Mouse (Mus musculus): ENCODE data around the gene Cptp.

The Cptp gene

DNA sequence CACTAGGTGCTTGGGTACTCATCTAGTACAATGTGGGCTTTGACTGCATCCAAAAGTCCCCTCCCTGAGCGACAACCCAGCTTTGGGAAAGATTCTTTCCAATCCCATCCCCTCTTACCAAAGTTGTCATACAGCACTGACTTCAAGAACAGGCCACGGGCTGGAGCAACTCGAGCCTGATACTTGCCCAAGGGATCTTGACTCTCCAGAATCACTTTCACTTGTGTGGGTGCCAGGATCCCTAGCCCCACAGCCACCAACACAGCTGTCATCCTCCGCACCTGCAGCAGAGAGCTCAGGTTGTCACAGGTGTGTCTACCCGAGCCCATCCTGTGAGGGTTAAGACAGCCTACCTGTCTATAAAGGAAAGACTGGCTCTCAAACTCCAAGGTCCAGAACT is 20.1 kb upstream of the Cptp start:
- DNase-seq (ENCODE audit: inconsistent age in 2 of 2, low spot score in 1 of 2): no peak

DNA sequence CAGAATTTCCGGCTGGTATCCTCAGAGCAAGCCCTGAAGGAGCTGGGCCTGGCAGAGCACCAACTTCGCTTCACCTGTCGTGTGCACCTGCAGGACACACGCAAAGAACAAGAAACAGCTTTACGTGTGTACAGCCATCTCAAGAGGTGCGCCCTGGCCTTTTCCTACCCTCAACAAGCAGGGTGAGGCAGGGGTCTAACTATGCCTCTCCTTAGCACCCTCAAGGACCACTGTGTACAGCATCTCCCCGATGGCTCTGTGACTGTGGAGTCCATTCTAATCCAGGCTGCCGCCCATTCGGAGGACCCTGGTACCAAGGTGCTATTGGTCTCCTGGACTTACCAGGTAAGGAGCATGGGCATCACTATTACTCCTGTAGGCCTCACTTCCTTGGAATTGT is 18.9 kb upstream of the Cptp start:
- no peak for DNase-seq (ENCODE audit: inconsistent age in 2 of 2, low spot score in 1 of 2)

DNA sequence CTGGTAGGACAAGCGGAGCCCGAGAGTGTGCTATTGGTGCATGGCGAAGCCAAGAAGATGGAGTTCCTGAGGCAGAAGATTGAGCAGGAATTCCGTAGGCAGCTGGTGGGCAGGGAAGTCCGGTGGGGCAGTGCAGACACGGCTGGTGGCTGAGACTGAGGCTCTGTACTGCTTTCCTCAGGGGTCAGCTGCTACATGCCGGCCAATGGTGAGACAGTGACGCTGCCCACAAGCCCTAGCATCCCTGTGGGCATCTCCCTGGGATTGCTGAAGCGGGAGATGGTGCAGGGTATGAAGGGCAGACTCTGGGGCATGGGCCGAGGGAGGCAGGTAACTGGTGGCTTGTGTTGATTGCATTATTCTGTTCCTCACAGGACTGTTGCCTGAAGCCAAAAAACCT is 18.4 kb upstream of the Cptp start:
- DNase-seq (ENCODE audit: inconsistent age in 2 of 2, low spot score in 1 of 2): no peak

DNA sequence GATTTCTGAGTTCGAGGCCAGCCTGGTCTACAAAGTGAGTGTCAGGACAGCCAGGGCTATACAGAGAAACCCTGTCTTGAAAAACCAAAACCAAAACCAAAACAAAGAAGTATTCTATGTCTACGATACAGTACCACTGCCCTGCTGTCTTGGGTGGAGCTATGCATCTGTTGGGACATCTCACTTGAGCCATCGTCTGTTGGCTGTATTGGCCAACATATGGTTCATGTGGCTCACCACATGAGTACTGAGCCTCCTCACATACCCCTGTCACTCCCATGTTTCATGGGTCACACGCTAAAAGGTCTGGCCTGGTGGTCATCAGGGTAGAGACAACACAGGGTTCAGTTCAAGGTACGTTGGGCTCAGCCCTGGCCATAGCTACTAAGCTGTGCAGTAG is 17.1 kb upstream of the Cptp start:
- no peak for DNase-seq (ENCODE audit: inconsistent age in 2 of 2, low spot score in 1 of 2)

DNA sequence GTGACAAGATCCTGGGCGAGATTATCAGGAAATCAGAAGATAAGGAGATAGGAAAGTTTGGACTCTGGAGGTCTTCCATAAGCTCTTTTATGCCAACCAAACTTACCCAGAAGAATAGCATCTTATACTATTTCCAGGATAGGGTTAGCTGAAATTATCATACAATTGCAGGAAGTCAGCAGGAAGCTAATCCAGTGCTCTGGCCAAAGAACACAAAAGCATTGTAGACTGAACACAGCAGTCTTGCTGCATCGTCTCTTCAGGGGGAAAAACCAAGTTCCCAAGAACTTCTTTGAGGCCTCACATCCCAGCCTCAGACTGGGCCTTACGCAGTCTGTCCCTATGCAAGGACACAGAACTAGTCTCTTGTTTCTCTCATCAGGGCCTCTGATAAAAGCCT is 14.3 kb upstream of the Cptp start:
- DNase-seq (ENCODE audit: inconsistent age in 2 of 2, low spot score in 1 of 2): no peak

DNA sequence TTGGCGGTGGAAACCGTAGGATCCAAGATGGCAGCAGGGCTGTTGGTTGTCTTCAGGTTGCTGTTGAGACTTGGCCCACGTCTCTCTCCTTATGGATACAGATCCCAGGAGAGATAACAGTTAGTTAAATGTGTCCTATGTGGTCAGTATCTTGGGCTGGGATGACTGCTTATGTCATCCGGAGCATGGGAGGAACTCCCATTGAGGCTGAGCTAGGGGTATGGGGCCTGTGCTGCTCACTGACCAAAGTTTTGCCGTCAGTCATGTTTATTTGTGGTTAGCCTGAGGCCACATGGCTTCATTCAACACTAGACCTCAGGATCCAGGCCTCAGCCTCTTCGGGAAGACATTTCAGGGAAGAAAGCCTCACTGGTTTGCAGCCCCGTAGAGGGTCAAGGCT is 2.2 kb upstream of the Cptp start:
- DNase-seq (ENCODE audit: inconsistent age in 2 of 2, low spot score in 1 of 2): no peak

DNA sequence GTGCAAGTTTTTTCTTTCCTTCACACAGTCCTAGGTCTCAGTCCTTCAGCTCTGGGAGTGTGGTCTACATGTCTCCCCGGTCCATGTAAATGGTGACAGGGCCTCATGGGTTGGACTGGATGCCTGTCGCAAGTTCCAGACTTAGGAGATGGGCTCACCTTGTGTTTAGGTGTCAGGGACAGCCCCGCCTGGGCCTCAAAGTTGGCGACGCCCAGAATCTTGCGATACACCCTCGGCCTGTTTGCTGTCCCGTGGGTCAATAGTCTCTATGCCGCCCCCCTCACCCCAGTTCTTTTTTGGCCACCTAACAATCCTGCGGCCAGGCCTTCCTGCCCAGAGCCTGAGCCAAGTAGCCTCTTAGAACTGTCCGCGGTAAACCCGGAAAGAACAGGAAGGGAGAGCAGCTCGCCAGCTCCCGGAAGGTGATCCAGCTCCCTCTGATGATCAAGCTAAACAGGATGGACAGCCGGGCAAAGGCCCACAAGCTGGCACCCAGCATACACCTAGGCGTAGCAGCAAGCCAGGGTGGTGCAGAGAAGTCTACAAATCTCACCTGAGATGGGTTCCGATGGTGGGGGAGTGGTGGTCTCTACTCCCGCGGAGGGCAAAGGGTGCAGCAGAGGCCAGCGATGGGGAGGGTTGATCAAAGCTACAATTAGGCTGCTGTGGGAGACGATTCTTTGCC is 484 bp downstream of the Cptp start:
- DNase-seq (ENCODE audit: inconsistent age in 2 of 2, low spot score in 1 of 2): peak in 1 of 2 experiments; percentile 37

DNA sequence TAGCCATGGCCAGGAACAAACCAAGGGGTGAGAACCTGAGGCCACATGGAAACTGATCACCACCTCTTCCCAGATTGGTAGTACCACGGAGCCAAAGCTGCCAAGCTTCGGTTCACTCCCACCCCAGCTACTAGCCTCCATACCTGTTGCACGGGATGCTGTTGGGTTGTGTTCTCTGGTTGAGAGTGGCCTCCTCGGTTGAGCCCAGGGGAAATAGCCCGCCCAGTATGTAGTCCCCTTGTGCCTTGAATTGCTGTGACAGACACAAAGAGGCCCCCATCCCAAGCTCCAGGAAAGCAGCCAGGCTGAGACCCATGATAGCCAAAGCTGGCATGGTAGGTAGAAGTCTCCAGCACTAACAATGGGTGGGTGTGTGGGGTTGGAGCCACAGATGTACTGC is 6.2 kb downstream of the Cptp start, which contains the start of gene Tas1r3:
Tas1r3 (minus strand) TSS at position 362 of the 400 bp plus-strand sequence.
- DNase-seq (ENCODE audit: inconsistent age in 2 of 2, low spot score in 1 of 2): no peak

DNA sequence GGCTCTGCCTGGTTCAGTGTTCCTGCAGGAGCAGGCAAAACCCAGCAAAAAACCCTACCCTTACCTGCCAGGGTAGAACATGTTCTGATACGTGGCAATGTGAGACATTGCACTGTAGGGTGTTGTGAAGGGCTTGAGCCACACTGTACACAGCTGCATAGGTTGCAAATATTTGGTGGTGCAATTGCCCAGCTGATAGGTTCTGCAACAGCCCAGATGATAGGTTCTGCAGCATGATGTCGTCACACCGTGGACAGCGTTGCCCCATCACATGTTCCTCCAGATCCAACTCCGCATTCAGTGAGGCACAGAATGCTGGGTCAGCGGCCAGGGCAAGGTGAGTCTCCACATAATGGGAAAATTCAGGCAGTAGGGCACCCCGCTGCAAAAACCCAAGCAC is 7.5 kb downstream of the Cptp start:
- peak in 1 of 2 experiments; percentile 36 for DNase-seq (ENCODE audit: inconsistent age in 2 of 2, low spot score in 1 of 2)

DNA sequence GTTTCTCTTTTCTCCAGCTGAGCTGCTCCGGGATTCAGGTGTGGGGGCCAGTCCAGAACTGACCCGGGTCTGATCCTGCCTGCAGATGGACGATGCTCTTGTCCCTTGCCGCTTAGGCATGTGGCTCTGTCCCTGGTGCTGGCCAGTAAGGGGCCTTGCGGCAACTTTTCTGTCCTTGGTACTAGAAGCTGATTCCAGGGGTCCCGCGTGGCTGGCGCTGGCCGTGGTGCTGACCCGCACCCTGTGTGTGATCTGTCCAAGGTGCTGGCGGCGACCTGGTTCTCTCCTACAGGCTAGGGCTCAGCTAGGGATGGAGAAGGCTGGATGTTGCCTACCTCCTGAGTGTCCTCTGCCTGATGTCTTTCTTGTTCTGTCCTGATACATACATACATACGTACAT is 9.9 kb downstream of the Cptp start:
- DNase-seq (ENCODE audit: inconsistent age in 2 of 2, low spot score in 1 of 2): peak; percentile 50 to 69

DNA sequence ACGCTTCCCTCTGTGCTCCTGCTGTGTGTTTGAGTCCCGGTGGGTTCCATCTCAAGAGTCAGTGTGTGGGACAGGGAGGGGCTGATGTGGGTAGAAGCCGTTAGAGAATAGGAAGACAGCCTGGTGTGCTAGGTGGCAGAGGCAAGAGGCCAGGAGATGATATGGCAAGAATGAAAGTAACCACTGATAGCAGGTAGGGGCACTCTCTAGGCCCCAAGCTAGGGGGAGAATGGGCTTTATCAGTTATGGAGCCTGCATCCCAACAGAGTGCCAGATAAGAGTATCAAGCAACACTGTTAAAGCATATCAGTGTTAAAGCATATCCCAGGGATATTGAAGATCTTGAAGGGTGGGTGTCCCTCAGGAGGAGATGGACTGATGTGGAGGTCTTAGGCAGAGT is 12.4 kb downstream of the Cptp start:
- no peak for DNase-seq (ENCODE audit: inconsistent age in 2 of 2, low spot score in 1 of 2)

DNA sequence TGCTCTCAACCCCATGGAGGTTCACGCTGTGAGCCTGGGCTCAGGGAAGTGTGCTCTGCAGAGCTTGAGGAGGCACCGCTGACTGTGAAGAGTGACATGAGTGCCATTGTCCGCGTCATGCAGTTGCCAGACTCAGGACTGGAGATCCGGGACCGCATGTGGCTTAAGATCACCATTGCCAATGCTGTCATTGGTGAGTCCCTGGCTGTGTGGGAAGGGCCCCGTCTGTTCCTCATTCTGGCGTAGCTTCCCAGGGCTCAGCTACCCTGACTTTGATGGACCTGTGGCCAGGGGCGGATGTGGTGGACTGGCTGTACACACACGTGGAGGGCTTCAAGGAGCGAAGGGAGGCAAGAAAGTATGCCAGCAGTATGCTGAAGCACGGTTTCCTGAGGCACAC is 13.2 kb downstream of the Cptp start:
- no peak for DNase-seq (ENCODE audit: inconsistent age in 2 of 2, low spot score in 1 of 2)

DNA sequence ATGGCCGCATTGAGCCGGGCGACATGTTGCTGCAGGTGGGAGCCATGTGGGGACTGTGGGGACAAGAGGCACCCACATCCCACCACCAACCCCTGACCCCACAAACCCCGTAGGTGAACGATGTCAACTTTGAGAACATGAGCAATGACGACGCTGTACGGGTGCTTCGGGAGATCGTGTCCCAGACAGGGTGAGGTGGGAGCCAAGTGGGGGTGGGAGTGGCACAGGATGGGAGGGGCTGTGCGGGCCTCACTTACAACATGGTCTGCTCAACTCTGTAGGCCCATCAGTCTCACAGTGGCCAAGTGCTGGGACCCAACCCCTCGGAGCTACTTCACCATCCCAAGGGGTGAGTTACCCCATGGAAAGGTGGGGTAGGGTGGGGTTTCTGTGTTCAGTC is 14.2 kb downstream of the Cptp start:
- DNase-seq (ENCODE audit: inconsistent age in 2 of 2, low spot score in 1 of 2): no peak

DNA sequence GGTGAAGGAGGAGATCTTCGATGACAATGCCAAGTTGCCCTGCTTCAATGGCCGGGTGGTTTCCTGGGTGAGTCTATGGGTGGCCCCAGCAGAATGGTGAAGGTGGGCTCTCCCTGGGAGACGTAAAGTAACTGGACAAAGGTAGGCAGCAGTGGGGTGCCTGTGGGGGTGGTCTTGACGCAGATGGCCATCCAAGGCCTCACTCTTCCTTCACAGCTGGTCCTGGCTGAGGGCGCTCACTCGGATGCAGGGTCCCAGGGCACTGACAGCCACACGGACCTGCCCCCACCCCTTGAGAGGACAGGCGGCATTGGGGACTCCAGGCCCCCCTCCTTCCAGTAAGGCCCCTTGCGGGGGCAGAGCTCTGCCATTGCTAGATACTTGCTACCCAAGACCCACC is 15.8 kb downstream of the Cptp start:
- no peak for DNase-seq (ENCODE audit: inconsistent age in 2 of 2, low spot score in 1 of 2)

DNA sequence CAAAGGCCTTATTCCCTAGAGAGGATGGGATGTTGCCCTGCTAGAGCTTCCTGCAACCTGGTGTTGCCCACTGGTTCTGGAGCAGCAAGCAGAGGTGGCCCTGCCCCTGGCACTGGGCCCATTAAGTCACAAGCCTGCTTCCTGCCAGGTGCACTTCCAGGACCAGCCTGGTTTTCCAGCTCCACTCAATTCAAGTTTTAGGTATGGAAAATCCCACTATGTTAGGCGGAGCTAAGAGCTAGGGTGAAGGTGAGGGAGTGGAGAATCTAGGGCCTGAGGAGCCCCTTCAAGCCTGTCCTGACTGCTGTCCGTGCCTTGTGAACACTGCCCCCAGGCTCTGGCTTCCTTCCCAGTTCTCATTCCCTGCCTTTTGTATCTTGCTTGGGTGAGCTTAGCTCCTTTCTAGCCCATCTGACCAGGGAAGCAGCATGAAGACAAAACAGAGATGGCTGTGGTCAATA is 17.3 kb downstream of the Cptp start:
- DNase-seq (ENCODE audit: inconsistent age in 2 of 2, low spot score in 1 of 2): peak in 1 of 2 experiments; percentile 67

DNA sequence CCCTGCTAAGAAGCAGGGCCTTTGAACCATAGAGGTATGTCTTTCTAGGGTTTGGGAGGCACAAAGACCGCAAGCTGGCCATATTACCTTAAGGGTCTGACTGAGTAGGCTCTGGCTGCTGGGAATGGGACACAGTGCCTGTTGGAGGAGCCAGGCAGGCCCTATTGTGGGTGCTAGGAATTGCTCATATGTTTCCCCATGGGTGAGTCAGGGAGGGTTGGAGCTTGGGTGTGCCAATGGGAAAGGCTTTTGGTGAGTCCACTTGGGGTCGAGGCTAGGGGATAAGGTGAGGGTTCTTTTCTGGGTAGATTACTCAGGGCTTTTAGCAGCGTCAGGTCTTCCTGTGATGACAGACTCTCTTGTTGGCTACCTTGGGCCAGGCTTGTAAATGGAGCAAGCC is 17.9 kb downstream of the Cptp start:
- peak in 1 of 2 experiments; percentile 86 for DNase-seq (ENCODE audit: inconsistent age in 2 of 2, low spot score in 1 of 2)

DNA sequence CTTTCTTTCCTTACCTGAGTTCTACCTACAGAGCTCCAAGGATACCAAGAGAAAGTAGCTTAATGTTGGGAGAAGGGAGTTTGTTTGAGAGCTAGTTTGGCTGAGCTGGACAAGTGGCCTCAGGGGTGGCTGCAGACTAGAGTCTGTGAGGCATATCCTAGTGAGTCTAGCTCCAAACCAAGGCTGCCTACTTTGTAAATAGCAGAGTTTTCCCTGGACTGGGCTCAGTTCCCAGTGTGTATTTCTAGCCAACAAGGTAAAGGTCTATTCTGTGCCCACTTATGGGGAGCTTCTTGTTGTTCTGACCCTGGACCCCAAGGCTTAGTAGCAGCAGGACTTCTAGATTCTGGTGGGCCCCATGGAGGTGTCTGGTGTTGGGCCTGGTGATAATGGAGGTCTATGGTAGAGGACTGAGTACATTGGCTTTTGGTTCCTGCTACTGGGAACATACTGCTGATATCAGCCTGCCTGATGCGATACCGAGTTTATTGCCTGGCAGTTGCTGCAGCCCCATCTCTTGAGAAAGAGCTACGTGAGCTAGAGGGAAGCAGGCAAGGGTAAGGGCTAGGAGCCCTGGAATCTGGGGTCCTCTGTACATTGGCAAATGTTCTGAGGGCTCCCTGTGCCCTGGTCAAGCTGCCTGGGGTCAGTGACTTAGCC is 19.3 kb downstream of the Cptp start:
- no peak for DNase-seq (ENCODE audit: inconsistent age in 2 of 2, low spot score in 1 of 2)

DNA sequence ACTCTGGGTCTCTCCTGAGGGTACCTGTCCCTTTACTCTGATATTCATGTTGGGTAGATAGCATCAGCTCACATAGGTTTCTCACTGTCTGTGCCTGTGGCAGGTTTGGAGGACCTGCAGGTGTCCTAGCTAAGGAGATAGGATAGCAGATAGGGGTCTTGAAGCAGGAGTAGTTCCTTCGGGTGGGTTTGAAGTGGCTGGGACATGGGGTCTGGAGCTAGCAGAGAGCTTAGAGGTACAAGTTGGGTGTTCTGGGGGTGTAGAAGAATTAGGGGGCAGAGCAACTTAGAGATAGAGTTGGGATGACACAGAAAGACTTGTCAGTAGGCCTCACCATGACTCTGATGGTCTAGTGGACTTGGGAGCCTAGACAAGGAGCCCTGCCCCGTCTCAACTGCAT is 19.8 kb downstream of the Cptp start:
- no peak for DNase-seq (ENCODE audit: inconsistent age in 2 of 2, low spot score in 1 of 2)

DNA sequence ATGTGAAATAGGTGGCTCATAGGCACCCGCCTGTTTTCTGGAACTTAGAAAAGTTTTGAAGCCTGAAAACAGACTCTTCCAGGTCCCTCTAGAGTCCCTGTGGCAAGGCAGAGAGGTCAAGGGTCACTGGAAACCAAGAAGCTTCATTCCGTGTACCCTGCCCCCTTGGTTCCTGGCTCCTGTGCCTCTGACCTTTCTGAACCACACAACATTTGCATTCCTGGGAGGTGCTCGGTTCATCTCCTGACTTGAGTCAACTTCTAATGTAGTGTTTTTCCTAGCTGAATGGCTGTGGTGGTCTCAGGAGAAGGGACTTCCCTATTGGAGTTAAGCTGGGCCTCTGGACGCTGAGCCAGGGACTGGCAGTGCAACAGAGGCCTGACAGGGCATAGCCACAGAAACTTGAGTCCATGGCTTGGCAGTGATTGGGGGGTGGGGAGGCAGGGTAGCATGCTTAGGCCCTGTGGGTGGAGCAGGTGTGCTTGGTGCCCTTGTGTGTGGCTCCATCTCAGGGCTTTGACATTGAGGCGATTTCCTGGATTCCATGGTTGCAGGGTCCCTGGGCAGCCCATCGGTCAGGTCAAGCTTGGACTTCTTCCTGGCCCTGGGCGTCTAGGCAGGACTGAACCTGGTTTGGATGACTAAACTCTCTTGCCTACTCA is 20.7 kb downstream of the Cptp start:
- DNase-seq (ENCODE audit: inconsistent age in 2 of 2, low spot score in 1 of 2): peak in 1 of 2 experiments; percentile 59

DNA sequence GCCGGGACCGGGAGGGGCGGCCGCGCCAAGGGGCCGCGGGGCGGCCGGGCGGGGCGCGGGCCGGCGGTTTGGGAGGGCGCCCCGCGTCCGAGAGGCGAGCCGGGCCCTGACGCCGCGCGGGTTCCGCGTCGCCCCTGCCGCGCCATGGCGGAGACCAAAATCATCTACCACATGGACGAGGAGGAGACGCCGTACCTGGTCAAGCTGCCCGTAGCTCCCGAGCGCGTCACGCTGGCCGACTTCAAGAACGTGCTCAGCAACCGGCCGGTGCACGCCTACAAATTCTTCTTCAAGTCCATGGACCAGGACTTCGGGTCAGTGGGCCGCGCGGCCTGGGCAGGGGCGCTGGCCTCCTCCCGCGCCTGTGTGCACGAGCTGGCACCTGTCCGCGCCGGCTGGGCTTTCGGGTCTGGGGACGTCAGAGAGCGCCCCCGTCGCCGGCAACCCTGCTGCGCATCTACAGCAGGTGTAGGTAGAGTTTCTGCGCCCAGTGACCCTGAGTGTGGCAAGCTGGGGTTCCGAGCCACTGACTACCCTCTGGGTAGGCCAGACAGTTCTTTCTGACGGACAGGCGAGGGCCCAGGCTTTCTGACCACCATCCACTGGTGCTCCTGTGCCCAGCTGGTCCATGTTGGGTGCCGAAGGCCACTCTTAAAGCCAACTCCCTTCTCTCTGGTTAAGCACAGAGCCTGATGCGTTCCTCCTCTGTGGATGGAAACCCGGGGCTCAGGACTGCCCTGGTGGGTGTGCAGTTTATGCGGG is 21.5 kb downstream of the Cptp start:
- DNase-seq (ENCODE audit: inconsistent age in 2 of 2, low spot score in 1 of 2): peak in 1 of 2 experiments; percentile 63

DNA sequence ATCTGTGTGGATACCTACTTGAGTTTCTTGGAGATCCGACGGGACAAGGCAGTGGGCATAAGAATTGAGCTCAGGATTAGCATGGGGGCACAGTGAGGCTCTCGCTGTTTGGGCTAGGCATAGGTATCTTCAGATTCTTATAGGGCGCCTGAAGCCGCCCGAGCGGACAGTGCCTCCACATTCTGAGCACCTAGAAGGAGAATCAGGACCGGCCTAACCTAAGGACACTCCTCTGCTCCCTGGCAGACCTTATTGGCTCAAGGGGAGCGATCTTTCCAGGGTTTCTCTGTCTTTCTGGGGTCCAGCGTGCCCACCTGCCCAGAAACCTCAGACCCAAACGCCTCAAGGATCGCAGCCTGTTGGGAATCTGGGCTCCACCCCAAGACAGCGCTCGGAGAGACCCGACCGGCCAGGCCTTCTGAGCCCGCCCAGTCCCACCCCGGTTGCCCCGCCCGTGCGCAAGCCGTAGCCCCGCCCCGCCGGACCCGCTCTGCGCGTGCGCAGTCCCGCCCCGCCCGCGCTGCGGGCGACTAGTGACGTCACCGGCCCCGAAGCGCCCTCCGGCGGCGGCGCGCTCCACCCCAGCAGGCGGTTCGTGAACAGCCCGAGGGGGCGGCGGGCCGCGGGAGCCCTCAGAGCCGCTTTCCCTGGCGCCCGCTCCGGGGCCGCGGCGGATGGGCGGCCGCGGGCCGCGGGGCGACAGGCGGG is 22.2 kb downstream of the Cptp start, which contains the start of gene Dvl1:
Dvl1 (plus strand) TSS at position 532 of the 708 bp plus-strand sequence.
- peak; percentile 95 to 98 for DNase-seq (ENCODE audit: inconsistent age in 2 of 2, low spot score in 1 of 2)
